Mouse (Mus musculus): ENCODE measurements around the gene Hspbp1. TPM values are rescaled to one million over a fixed set of nuclear protein-coding genes. Genes with fewer than 3 reads are reported as not detected.
A peak's percentile ranks its signal among the peaks of the same experiment; 100 is the strongest.

The Hspbp1 gene
- polyA plus RNA-seq, 1 experiment from 2014 or later: 81.3 TPM

DNA sequence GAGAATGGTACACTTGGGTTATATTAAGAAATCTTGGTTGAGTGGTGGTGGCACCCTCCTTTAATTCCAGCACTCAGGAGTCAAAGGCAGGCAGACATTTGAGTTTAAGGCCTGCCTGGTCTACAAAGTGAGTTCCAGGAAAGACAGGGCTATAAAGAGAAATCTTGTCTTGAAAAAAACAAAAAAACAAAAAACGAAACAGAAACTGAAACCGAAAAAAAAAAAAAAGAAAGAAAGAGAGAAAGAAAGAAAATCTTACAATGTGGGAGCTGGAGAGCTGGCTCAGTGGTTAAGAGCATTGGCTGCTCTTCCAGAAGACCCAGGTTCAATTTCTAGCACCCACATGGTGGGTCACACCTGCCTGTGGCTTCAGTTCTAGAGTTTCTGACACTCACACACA lies 21.1 kb downstream of the Hspbp1 start:
- ATAC-seq (ENCODE audit: insufficient number of reproducible peaks, low FRiP score, low TSS enrichment, low read depth): no peak
- Histone ChIP-seq H3K9ac (no peak overlapping the region), H3K9me3 (no peaks in the 10 kb centered on the region), H3K4me3 (no peak overlapping the region), H3K27me3 (no peaks in the 10 kb centered on the region), H3K36me3 (peaks cover 40% of the 10 kb centered on the region), H3K27ac (no peak overlapping the region), H3K4me1 (peaks cover 11% of the 10 kb centered on the region), H3K4me2 (no peak overlapping the region)
- 95% methylated on average over 2 of the region's 2 CpGs for WGBS

GRCm38 (mm10) chr7:4663179-4663578 lies 21.7 kb downstream of the Hspbp1 start:
- 70% methylated on average over 8 of the region's 8 CpGs for WGBS
- no peaks in the 10 kb centered on the region for H3K9me3 ChIP-seq
- no peak for ATAC-seq (ENCODE audit: insufficient number of reproducible peaks, low FRiP score, low TSS enrichment, low read depth)

DNA sequence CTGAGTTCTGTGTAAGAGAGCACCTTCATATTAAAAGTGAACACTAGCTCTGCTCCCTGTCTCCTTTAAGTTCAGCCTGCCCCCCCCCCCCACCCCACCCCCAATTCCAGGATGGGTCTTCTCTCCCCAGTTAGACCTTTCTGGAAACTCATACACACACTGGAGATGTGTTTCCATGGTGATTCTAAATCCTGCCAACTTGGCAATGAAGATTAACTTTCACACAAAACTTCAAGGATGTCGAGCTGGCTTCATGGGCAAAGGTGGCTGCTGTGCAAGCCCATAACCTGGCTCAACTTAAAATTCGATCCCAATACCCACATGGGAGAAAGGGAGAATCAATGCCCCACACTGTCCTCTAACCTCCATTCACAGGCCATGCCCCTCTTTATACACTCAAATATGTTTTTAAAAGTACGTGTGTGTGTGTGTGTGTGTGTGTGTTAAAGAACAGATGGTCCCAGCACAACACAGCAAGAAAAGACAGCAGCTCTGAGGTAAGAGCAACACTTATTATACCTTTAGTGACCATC lies 24.9 kb downstream of the Hspbp1 start:
- WGBS: 54% methylated on average over 3 of the region's 3 CpGs

More at GRCm38 (mm10) chr7:4663179-4663578, 21.7 kb downstream of the Hspbp1 start:
- no peaks in the 10 kb centered on the region for H3K27me3 ChIP-seq
- no peak overlapping the region for H3K9ac ChIP-seq
- H3K27ac ChIP-seq: no peak overlapping the region
- H3K4me2 ChIP-seq: no peak overlapping the region
- H3K36me3 ChIP-seq: peaks cover 34% of the 10 kb centered on the region
- H3K4me3 ChIP-seq: no peak overlapping the region
- H3K4me1 ChIP-seq: peaks cover 11% of the 10 kb centered on the region

DNA sequence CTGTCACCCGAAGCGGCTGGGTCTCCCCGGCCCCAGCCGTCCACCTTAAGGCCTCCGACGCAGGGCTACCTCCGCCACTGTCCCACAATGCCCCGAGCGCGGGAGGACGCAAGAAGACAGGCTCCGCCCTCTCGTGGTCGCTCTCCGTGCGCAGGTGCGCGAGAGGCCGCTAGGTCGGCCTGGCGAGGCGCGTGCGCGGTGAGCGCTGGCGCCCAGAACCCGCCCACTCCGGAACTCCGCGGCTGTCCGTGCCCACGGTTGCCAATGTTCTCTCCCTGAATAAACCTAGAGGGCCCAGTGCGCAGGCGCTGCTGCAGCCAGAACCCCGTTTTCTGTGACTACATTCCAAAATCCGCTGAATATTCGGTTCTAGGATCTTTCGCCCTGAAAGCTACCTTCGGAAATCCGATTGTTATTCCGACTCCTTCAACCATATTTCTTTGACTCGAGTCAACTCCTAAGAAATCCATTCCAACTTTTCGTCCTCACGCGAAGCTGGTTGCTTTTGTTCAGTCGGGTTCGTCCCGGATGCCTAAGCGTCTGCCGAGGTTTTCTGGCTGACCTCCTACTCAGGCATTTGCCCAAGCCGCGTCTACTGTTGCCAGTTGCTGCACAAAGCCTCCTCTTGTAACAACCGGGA lies 25.8 kb downstream of the Hspbp1 start, which contains the start of gene Ppp6r1:
TSS of gene Ppp6r1 (minus strand) at position 108 of the 640 bp plus-strand sequence.
- Histone ChIP-seq H3K9me3 (no peaks in the 10 kb centered on the region), H3K4me3 (peak within 1 kb of the TSS; percentile 82), H3K27ac (peak within 1 kb of the TSS; percentile 97), H3K36me3 (peaks cover 9% of the 10 kb centered on the region), H3K4me1 (peaks cover 37% of the 10 kb centered on the region), H3K27me3 (no peaks in the 10 kb centered on the region), H3K9ac (peak within 1 kb of the TSS; percentile 92), H3K4me2 (peak within 1 kb of the TSS; percentile 78)
- peak; percentile 97 for ATAC-seq (ENCODE audit: insufficient number of reproducible peaks, low FRiP score, low TSS enrichment, low read depth)
- 0% methylated on average over 54 of the region's 54 CpGs for WGBS

More for the DNA sequence above, 24.9 kb downstream of the Hspbp1 start:
- peak overlapping the region; percentile 78 for H3K4me2 ChIP-seq
- H3K4me3 ChIP-seq: peak overlapping the region; percentile 82
- no peaks in the 10 kb centered on the region for H3K27me3 ChIP-seq
- H3K36me3 ChIP-seq: peaks cover 16% of the 10 kb centered on the region
- H3K9ac ChIP-seq: peak overlapping the region; percentile 48
- peaks cover 32% of the 10 kb centered on the region for H3K4me1 ChIP-seq
- no peak for ATAC-seq (ENCODE audit: insufficient number of reproducible peaks, low FRiP score, low TSS enrichment, low read depth)
- H3K27ac ChIP-seq: peak overlapping the region; percentile 97
- H3K9me3 ChIP-seq: no peaks in the 10 kb centered on the region

GRCm38 (mm10) chr7:4658128-4658907 lies 26.6 kb downstream of the Hspbp1 start:
- WGBS: under 1% methylated on average over 76 of the region's 78 CpGs
- ATAC-seq (ENCODE audit: insufficient number of reproducible peaks, low FRiP score, low TSS enrichment, low read depth): peak; percentile 74
- no peaks in the 10 kb centered on the region for H3K9me3 ChIP-seq
- H3K27ac ChIP-seq: peak overlapping the region; percentile 97
- H3K36me3 ChIP-seq: peaks cover 7% of the 10 kb centered on the region
- peak overlapping the region; percentile 82 for H3K4me3 ChIP-seq
- no peaks in the 10 kb centered on the region for H3K27me3 ChIP-seq
- peaks cover 41% of the 10 kb centered on the region for H3K4me1 ChIP-seq
- peak overlapping the region; percentile 92 for H3K9ac ChIP-seq
- peak overlapping the region; percentile 78 for H3K4me2 ChIP-seq

GRCm38 (mm10) chr7:4657521-4658127 lies 27.2 kb downstream of the Hspbp1 start:
- Histone ChIP-seq H3K4me2 (peak overlapping the region; percentile 78), H3K4me1 (peaks cover 43% of the 10 kb centered on the region), H3K4me3 (peak overlapping the region; percentile 82), H3K27me3 (no peaks in the 10 kb centered on the region), H3K27ac (peak overlapping the region; percentile 97), H3K36me3 (peaks cover 4% of the 10 kb centered on the region), H3K9ac (peak overlapping the region; percentile 92), H3K9me3 (no peaks in the 10 kb centered on the region)
- no peak for ATAC-seq (ENCODE audit: insufficient number of reproducible peaks, low FRiP score, low TSS enrichment, low read depth)
- 42% methylated on average over 9 of the region's 9 CpGs for WGBS

- 44% methylated on average over 1 of the region's 1 CpGs for WGBS
- ATAC-seq (ENCODE audit: insufficient number of reproducible peaks, low FRiP score, low TSS enrichment, low read depth): no peak
- peaks cover 45% of the 10 kb centered on the region for H3K4me1 ChIP-seq
- peak overlapping the region; percentile 17; the same call in 1 of the 2 replicates for H3K9ac ChIP-seq
- H3K9me3 ChIP-seq: no peaks in the 10 kb centered on the region
- H3K36me3 ChIP-seq: no peaks in the 10 kb centered on the region; the same call in 1 of the 2 replicates
- H3K27me3 ChIP-seq: no peaks in the 10 kb centered on the region
- peak overlapping the region; percentile 78 for H3K4me2 ChIP-seq
- H3K4me3 ChIP-seq: peak overlapping the region; percentile 82; the same call in 1 of the 2 replicates
- H3K27ac ChIP-seq: no peak overlapping the region
Measured at GRCm38 (mm10) chr7:4656818-4657217, 28.1 kb downstream of the Hspbp1 start.

GRCm38 (mm10) chr7:4655916-4656315 lies 29.0 kb downstream of the Hspbp1 start:
- no peak overlapping the region for H3K9ac ChIP-seq
- no peak overlapping the region; the same call in 1 of the 2 replicates for H3K4me3 ChIP-seq
- no peaks in the 10 kb centered on the region for H3K27me3 ChIP-seq
- no peaks in the 10 kb centered on the region for H3K9me3 ChIP-seq
- H3K4me2 ChIP-seq: no peak overlapping the region
- peaks cover 45% of the 10 kb centered on the region for H3K4me1 ChIP-seq
- WGBS: 79% methylated on average over 1 of the region's 1 CpGs
- peaks cover 7% of the 10 kb centered on the region; the same call in 1 of the 2 replicates for H3K36me3 ChIP-seq
- H3K27ac ChIP-seq: no peak overlapping the region
- ATAC-seq (ENCODE audit: insufficient number of reproducible peaks, low FRiP score, low TSS enrichment, low read depth): no peak

DNA sequence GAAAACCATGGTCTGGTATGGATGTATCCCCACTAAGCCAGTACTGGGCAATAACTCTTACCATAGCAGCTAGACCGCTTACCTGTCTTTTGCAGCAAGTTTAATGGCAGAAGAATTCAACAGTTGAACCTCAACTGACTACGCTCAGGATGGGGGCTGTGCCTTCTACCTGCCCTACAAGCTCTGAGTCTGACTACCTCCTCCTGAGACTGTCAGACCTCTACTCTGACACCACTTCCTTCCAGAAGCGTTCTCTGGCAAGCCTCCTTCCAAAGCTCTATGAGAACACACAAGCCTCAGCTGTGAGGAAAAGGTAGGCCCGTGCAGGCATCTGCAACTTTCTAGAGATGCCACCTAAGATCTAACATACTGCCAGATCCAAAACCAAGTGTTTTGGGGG lies 29.5 kb downstream of the Hspbp1 start:
- peaks cover 7% of the 10 kb centered on the region; the same call in 1 of the 2 replicates for H3K36me3 ChIP-seq
- ATAC-seq (ENCODE audit: insufficient number of reproducible peaks, low FRiP score, low TSS enrichment, low read depth): no peak
- 88% methylated on average over 4 of the region's 4 CpGs for WGBS
- H3K9ac ChIP-seq: no peak overlapping the region
- H3K4me2 ChIP-seq: no peak overlapping the region
- H3K4me1 ChIP-seq: peaks cover 40% of the 10 kb centered on the region
- no peak overlapping the region for H3K27ac ChIP-seq
- no peak overlapping the region for H3K4me3 ChIP-seq
- no peaks in the 10 kb centered on the region for H3K27me3 ChIP-seq
- H3K9me3 ChIP-seq: no peaks in the 10 kb centered on the region

DNA sequence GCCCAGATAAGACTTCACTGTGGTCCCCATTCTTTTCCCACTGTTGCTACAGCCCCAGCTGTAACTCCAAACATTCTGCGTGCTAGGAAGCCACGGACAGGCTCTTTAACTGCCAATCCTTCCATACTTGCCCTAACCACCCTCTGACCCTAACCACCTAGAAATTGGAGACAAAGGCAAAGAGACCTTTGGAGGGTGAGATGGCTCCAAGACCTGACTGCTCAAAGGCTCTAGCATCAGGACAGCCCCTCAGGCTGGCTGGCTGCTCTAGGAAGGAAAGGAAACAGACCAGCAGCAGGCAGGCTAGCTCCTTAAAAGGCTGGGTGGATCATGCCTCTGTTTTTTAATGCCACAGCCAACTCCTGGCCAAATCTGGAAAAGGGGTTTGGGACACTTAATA lies 30.6 kb downstream of the Hspbp1 start:
- Histone ChIP-seq H3K4me1 (peaks cover 33% of the 10 kb centered on the region), H3K36me3 (peaks cover 7% of the 10 kb centered on the region; the same call in 1 of the 2 replicates), H3K27ac (peak overlapping the region; percentile 5; the same call in 1 of the 2 replicates), H3K27me3 (no peaks in the 10 kb centered on the region), H3K4me3 (no peak overlapping the region), H3K4me2 (no peak overlapping the region), H3K9me3 (no peaks in the 10 kb centered on the region), H3K9ac (no peak overlapping the region)
- no peak for ATAC-seq (ENCODE audit: insufficient number of reproducible peaks, low FRiP score, low TSS enrichment, low read depth)
- 86% methylated on average over 2 of the region's 2 CpGs for WGBS

GRCm38 (mm10) chr7:4653780-4654179 lies 31.1 kb downstream of the Hspbp1 start:
- Histone ChIP-seq H3K9me3 (no peaks in the 10 kb centered on the region), H3K4me2 (no peak overlapping the region), H3K4me3 (no peak overlapping the region), H3K4me1 (peaks cover 33% of the 10 kb centered on the region), H3K27me3 (no peaks in the 10 kb centered on the region), H3K27ac (no peak overlapping the region), H3K9ac (no peak overlapping the region), H3K36me3 (peaks cover 7% of the 10 kb centered on the region; the same call in 1 of the 2 replicates)
- no peak for ATAC-seq (ENCODE audit: insufficient number of reproducible peaks, low FRiP score, low TSS enrichment, low read depth)
- WGBS: 78% methylated on average over 7 of the region's 7 CpGs

All from limb, embryonic 15.5 days (tissue).